Mouse (Mus musculus) frontal cortex, adult 2 months (tissue): ENCODE results near the gene Ogfod3. TPM values are rescaled to one million over a fixed set of nuclear protein-coding genes. Genes with fewer than 3 reads are reported as not detected.

Experiments used
- DNase-seq, 2 experiments: peaks; one replicate each; pipeline ENCODE4 v3.0.0; 2022; ENCODE audit warnings: low spot score in 1 of 2; ENCODE audit errors: extremely low spot score in 1 of 2
- polyA plus RNA-seq: library from polyadenylated mRNA; depleted of rRNA; stranded (reverse); fragments of >200 nt; gene quantifications from 2 replicates; pipeline ENCODE4 v1.2.3, GENCODE M21; 2012

Gene Ogfod3
- polyA plus RNA-seq, 1 experiment, result 7.6 TPM

- DNase-seq, result no peak
Observed at GRCm38 (mm10) chr11:121200781-121201180, 3.7 kb downstream of the Ogfod3 start.

- DNase-seq, result no peak
Observed at GRCm38 (mm10) chr11:121199851-121200250, 4.7 kb downstream of the Ogfod3 start.

- no peak for DNase-seq
Observed at GRCm38 (mm10) chr11:121198622-121199021, 5.9 kb downstream of the Ogfod3 start.

- peak in 1 of 2 experiments; percentile 42 for DNase-seq
Observed at GRCm38 (mm10) chr11:121193415-121193814, 11.1 kb downstream of the Ogfod3 start.

GRCm38 (mm10) chr11:121192742-121193141 lies 11.8 kb downstream of the Ogfod3 start:
- DNase-seq, result no peak

GRCm38 (mm10) chr11:121189681-121190080 lies 14.8 kb downstream of the Ogfod3 start:
- DNase-seq, result no peak

GRCm38 (mm10) chr11:121176285-121177270 lies 27.9 kb downstream of the Ogfod3 start:
- peak in 1 of 2 experiments; percentile 70 for DNase-seq

- peak in 1 of 2 experiments; percentile 14 for DNase-seq
Observed at GRCm38 (mm10) chr11:121174234-121174633, 30.3 kb downstream of the Ogfod3 start.

GRCm38 (mm10) chr11:121173203-121173602 lies 31.3 kb downstream of the Ogfod3 start:
- no peak for DNase-seq

- DNase-seq, result no peak
Observed at GRCm38 (mm10) chr11:121163751-121164150, 40.8 kb downstream of the Ogfod3 start.

GRCm38 (mm10) chr11:121160636-121161346 lies 43.7 kb downstream of the Ogfod3 start:
- no peak for DNase-seq

GRCm38 (mm10) chr11:121159971-121160370 lies 44.5 kb downstream of the Ogfod3 start, which contains the start of gene Uts2r:
Uts2r (plus strand) TSS chr11:121160271.
- no peak for DNase-seq

GRCm38 (mm10) chr11:121156411-121156891 lies 48.1 kb downstream of the Ogfod3 start:
- no peak for DNase-seq

- no peak for DNase-seq
Observed at GRCm38 (mm10) chr11:121154203-121154602, 50.3 kb downstream of the Ogfod3 start.

- no peak for DNase-seq
Observed at GRCm38 (mm10) chr11:121148193-121148592, 56.3 kb downstream of the Ogfod3 start.

GRCm38 (mm10) chr11:121145865-121146264 lies 58.6 kb downstream of the Ogfod3 start, which contains the start of gene Tex19.1:
Tex19.1 (plus strand) TSS chr11:121146143.
- DNase-seq, result no peak

- DNase-seq, result no peak
Observed at GRCm38 (mm10) chr11:121143325-121144015, 61.0 kb downstream of the Ogfod3 start.

GRCm38 (mm10) chr11:121138732-121139131 lies 65.8 kb downstream of the Ogfod3 start:
- no peak for DNase-seq

- no peak for DNase-seq
Observed at GRCm38 (mm10) chr11:121137682-121138081, 66.8 kb downstream of the Ogfod3 start.

GRCm38 (mm10) chr11:121134600-121134999 lies 69.9 kb downstream of the Ogfod3 start:
- DNase-seq, result no peak
